Mouse (Mus musculus) limb, embryonic 14.5 days (tissue): Measurements from ENCODE around the gene Gm20388. TPM values are rescaled to one million over a fixed set of nuclear protein-coding genes. Genes with fewer than 3 reads are reported as not detected.

Experiments used
- ATAC-seq: fragments of 200-750 bp; cut with Nextera tagmentation; 2 replicates; pipeline ENCODE4 v1.8.0; 2017; ENCODE audit warnings: low read depth, moderate number of reproducible peaks, moderate TSS enrichment; ENCODE audit not compliant: low FRiP score
- DNase-seq: peaks from one replicate; pipeline ENCODE4 v3.0.0-alpha.2; 2015; ENCODE audit warnings: low spot score
- H3K27ac ChIP-seq: fragments of 300-500 bp; sonication (generic); replicated peaks from 2 replicates; pipeline ENCODE4 v1.5.1; 2014; ENCODE audit warnings: low read depth, mild to moderate bottlenecking, low read length, moderate library complexity, mixed read lengths
- H3K27me3 ChIP-seq: fragments of 300-500 bp; sonication (generic); 2 replicates; pipeline ENCODE4 v1.6.1; 2014; ENCODE audit warnings: low read length, mixed read lengths; ENCODE audit not compliant: control insufficient read depth, insufficient read depth
- H3K36me3 ChIP-seq: fragments of 300-500 bp; sonication (generic); 2 replicates; pipeline ENCODE4 v1.6.1; 2014; ENCODE audit warnings: mild to moderate bottlenecking, low read length, moderate library complexity, mixed read lengths; ENCODE audit not compliant: control insufficient read depth, insufficient read depth
- H3K4me1 ChIP-seq: fragments of 300-500 bp; sonication (generic); 2 replicates; pipeline ENCODE4 v1.6.1; 2014; ENCODE audit warnings: antibody characterized with exemption, low read length, mixed read lengths; ENCODE audit not compliant: control insufficient read depth, insufficient read depth
- H3K4me2 ChIP-seq: fragments of 300-500 bp; sonication (generic); replicated peaks from 2 replicates; pipeline ENCODE4 v1.6.1; 2014; ENCODE audit warnings: low read depth, mild to moderate bottlenecking, low read length, moderate library complexity; ENCODE audit not compliant: severe bottlenecking
- H3K4me3 ChIP-seq: fragments of 300-500 bp; sonication (generic); replicated peaks from 2 replicates; pipeline ENCODE4 v1.5.1; 2014; ENCODE audit warnings: low read length
- H3K9ac ChIP-seq: fragments of 300-500 bp; sonication (generic); 2 replicates; pipeline ENCODE4 v1.6.1; 2014; ENCODE audit warnings: mild to moderate bottlenecking, low read depth, low read length, moderate library complexity; ENCODE audit not compliant: severe bottlenecking
- H3K9me3 ChIP-seq: fragments of 300-500 bp; sonication (generic); 2 replicates; pipeline ENCODE4 v1.6.1; 2016; ENCODE audit warnings: low read length; ENCODE audit not compliant: control insufficient read depth
- POLR2A ChIP-seq: fragments of 200-500 bp; IDR thresholded peaks from 2 replicates; pipeline ENCODE4 v1.8.0; 2012; ENCODE audit warnings: inconsistent platforms, mild to moderate bottlenecking, moderate library complexity, borderline replicate concordance; ENCODE audit not compliant: insufficient read depth, insufficient read length; ENCODE audit errors: extremely low read depth
- WGBS: fragments of 180-500 bp; shearing (Covaris S2); extraction: QIAGEN DNeasy Blood & Tissue Kit; methylation state at CpG from one replicate; pipeline ENCODE4 v1.1.7; 2014; 5-methylcytosine and 5-hydroxymethylcytosine counted together
- polyA plus RNA-seq, 2 experiments: library from polyadenylated mRNA; depleted of rRNA in 1 of 2; stranded (reverse) in 1 of 2; unstranded in 1 of 2; fragments of >200 nt; fragmentation: Nextera tagmentation in 1 of 2; extraction: Ambion mirVana in 1 of 2; gene quantifications; 2 replicates each; pipeline versions ENCODE4 v1.2.1 to v1.2.3; 2012 to 2014

Gene Gm20388
- polyA plus RNA-seq, 2 experiments, result 1.9 to 49.9 TPM

GRCm38 (mm10) chr8:122329553-122330239 lies 2419.1 kb downstream of the Gm20388 start:
- Histone ChIP-seq H3K4me2 (no peak overlapping the region), H3K4me1 (no peaks in the 10 kb centered on the region), H3K9me3 (no peaks in the 10 kb centered on the region), H3K27ac (no peak overlapping the region), H3K4me3 (no peak overlapping the region), H3K27me3 (peaks cover 5% of the 10 kb centered on the region; the same call in 1 of the 2 replicates), H3K9ac (no peak overlapping the region), H3K36me3 (0 out of 2 replicates have a peak, but pooled peaks cover 3% of the 10 kb centered on the region)
- DNase-seq (no peak), ATAC-seq (no peak)
- TF ChIP-seq POLR2A, result no peak
- WGBS, result 82% methylated on average over 22 of the region's 22 CpGs

GRCm38 (mm10) chr8:122330446-122331133 lies 2419.9 kb downstream of the Gm20388 start:
- Histone ChIP-seq H3K4me1 (peaks cover 1% of the 10 kb centered on the region; the same call in 1 of the 2 replicates), H3K27me3 (peaks cover 14% of the 10 kb centered on the region), H3K4me3 (no peak overlapping the region), H3K36me3 (0 out of 2 replicates have a peak, but pooled peaks cover 3% of the 10 kb centered on the region), H3K9ac (no peak overlapping the region), H3K4me2 (no peak overlapping the region), H3K27ac (no peak overlapping the region), H3K9me3 (no peaks in the 10 kb centered on the region)
- ATAC-seq (no peak), DNase-seq (no peak)
- no peak for TF ChIP-seq POLR2A
- 76% methylated on average over 12 of the region's 12 CpGs for WGBS

- no peak overlapping the region for H3K27ac ChIP-seq
Measured at GRCm38 (mm10) chr8:122331134-122331523, 2420.5 kb downstream of the Gm20388 start.

DNA sequence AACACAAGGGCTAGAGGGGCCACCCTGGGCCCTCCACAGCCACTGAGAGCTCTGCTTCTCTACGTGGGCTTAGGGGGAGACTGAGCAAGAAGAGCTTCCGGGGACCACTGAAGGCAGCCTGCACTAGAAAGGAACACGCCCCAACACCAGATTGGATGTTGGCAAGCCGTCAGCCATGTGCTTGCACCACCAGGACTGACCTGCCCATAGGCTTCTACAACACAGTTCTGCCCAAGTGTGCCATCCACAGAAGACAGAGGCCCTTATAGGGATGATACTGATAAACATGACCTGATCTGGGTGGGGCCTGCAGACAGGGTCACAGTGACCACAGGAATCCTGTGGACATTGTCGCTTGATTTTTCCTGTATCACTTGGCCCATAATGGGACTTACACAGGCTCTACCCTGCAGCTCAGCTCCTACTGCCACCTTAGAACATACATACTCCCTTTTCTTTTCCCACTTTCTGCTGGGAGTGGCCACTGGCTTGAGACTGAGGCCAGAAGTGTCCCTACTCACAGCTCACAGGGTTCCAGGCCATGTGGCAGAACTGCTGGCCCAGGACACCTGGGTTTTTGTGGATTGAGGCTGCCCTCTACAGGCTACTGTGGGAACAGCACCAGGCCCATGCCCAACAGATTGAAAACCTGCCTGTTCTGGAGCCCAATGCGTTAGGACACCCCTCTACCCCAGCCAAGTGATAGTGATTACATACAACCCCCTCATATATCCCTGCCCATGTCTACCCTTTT lies 2422.3 kb downstream of the Gm20388 start:
- Histone ChIP-seq H3K36me3 (0 out of 2 replicates have a peak, but pooled peaks cover 3% of the 10 kb centered on the region), H3K4me1 (peaks cover 10% of the 10 kb centered on the region; the same call in 1 of the 2 replicates), H3K27me3 (peaks cover 38% of the 10 kb centered on the region), H3K27ac (no peak overlapping the region), H3K4me2 (no peak overlapping the region), H3K9me3 (no peaks in the 10 kb centered on the region), H3K9ac (no peak overlapping the region), H3K4me3 (no peak overlapping the region)
- 70% methylated on average over 6 of the region's 6 CpGs for WGBS
- no peak for TF ChIP-seq POLR2A
- peak; percentile 43; the same call in 1 of the 2 replicates for ATAC-seq
- DNase-seq, result peak; percentile 73

More at GRCm38 (mm10) chr8:122331134-122331523, 2420.5 kb downstream of the Gm20388 start:
- 49% methylated on average over 3 of the region's 3 CpGs for WGBS
- no peak overlapping the region for H3K4me2 ChIP-seq
- ATAC-seq, result no peak
- no peak overlapping the region for H3K9ac ChIP-seq
- H3K4me3 ChIP-seq, result no peak overlapping the region
- TF ChIP-seq POLR2A, result no peak
- DNase-seq, result no peak
- H3K27me3 ChIP-seq, result peaks cover 20% of the 10 kb centered on the region
- H3K4me1 ChIP-seq, result peaks cover 5% of the 10 kb centered on the region; the same call in 1 of the 2 replicates
- H3K9me3 ChIP-seq, result no peaks in the 10 kb centered on the region
- 0 out of 2 replicates have a peak, but pooled peaks cover 3% of the 10 kb centered on the region for H3K36me3 ChIP-seq

DNA sequence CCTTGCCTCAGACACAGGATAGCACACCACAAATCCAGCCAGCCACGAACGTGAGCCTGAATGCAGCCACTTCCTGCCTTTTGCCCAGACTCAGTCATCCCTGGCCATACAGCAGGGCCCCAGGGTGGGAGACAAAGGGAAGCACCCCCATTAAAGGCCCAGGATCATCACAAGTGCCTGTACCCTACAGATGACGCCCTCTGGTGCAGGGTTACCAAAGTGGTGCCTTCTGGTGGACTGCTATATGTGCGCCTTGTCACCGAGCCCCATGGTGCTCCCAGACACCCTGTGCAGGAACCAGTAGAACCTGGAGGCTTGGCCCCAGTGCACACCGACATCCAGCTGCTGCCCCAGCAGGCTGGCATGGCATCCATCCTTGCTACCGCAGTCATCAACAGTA lies 2422.9 kb downstream of the Gm20388 start:
- Histone ChIP-seq H3K4me1 (peaks cover 10% of the 10 kb centered on the region; the same call in 1 of the 2 replicates), H3K36me3 (0 out of 2 replicates have a peak, but pooled peaks cover 3% of the 10 kb centered on the region), H3K27ac (no peak overlapping the region), H3K9ac (no peak overlapping the region), H3K4me2 (no peak overlapping the region), H3K9me3 (no peaks in the 10 kb centered on the region), H3K4me3 (no peak overlapping the region), H3K27me3 (peaks cover 43% of the 10 kb centered on the region)
- TF ChIP-seq POLR2A, result no peak
- DNase-seq (no peak), ATAC-seq (no peak)
- 85% methylated on average over 7 of the region's 7 CpGs for WGBS
